Mouse (Mus musculus): ENCODE results near the gene Gm12355. TPM values are rescaled to one million over a fixed set of nuclear protein-coding genes. Genes with fewer than 3 reads are reported as not detected.

The Gm12355 gene
- total RNA-seq, 2 experiments from 2014 or later, result 6.6 to 10.4 TPM

DNA sequence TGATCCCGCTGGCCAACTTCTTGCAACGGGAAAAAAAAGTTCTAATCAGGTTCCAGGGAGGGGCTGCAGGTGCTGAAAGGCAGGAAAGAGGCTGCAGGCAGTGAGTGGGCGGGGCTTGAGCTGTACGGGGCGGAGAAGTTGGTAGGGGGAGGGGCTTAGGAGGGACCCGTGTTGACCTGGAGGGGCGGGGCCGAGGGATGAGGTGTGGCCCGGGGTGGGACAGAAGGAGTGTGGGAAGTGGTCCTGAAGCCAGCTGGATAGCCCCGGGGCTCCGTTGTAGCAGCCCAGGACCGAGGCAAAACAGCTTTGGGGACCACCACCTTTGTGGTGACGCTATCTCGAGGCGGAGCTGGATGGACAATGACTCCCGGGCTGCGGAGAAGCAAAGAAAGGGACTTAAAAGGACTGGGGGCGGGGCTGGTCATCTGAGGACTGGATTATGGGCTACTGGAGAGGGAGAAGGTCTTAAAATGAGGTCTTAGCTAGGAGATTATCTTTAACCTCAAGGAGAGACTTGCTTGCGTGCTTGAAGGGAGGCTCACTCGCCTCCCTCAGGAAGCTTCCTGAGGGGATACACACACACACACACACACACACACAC is 23.3 kb downstream of the Gm12355 start:
- DNase-seq, result no peak

DNA sequence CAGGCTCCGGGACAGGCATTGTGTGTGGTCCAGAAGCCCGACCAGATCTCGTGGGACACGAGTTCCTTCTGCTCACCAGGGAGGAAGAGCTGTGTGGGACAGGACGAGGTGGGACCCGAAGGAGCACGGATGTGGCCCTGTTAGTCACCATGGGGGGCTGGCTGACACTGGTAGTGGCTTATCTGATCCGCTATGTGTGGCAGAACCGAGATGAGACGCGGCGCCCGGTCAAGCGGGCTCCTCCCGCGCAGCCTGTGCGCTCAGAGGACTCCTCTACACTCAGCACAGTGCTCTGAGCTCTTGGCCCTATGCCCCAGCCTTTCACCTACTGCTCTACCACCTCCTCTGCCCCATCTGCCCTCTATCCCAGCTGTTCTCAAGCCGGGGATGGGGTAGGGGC is 26.2 kb downstream of the Gm12355 start:
- no peak for DNase-seq

- no peak for DNase-seq
These were observed 26.6 kb downstream of the Gm12355 start for GRCm38 (mm10) chr11:98598851-98599290.

GRCm38 (mm10) chr11:98597991-98598390 is 27.5 kb downstream of the Gm12355 start, which contains the start of gene Lrrc3c:
Gene Lrrc3c, plus strand, starts transcription at chr11:98598291.
- no peak for DNase-seq

- DNase-seq, result peak; percentile 42 to 72
These were observed 28.1 kb downstream of the Gm12355 start for GRCm38 (mm10) chr11:98597363-98597762.

- no peak for DNase-seq
These were observed 29.5 kb downstream of the Gm12355 start for GRCm38 (mm10) chr11:98595955-98596354.

GRCm38 (mm10) chr11:98595473-98595872 is 30.0 kb downstream of the Gm12355 start:
- no peak for DNase-seq

DNA sequence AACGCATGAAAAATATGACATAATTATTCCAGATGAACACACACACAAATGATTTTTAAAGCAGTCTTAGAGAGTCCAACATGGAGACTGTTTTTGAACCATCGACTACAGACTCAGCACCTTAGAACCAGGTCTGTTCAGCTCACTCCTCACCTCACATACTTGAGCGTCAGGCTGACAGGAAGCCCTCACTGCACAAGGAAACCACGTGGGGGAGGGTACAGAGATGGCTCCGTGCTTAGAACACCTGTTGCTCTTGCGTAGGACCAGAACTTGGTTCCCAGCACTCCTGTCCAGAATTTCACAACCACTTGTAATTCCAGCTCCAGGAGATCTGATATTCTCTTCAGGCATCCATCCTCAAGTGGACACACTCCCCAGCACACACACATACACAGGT is 30.4 kb downstream of the Gm12355 start:
- DNase-seq, result no peak

GRCm38 (mm10) chr11:98590548-98591445 is 34.7 kb downstream of the Gm12355 start:
- DNase-seq, result no peak

- no peak for DNase-seq
These were observed 36.2 kb downstream of the Gm12355 start for GRCm38 (mm10) chr11:98589306-98589705.

GRCm38 (mm10) chr11:98588833-98589281 is 36.6 kb downstream of the Gm12355 start:
- DNase-seq, result peak; percentile 52 to 59

GRCm38 (mm10) chr11:98587684-98588546 is 37.5 kb downstream of the Gm12355 start:
- DNase-seq, result peak; percentile 87 to 90

GRCm38 (mm10) chr11:98586892-98587563 is 38.4 kb downstream of the Gm12355 start, which contains the start of gene Ormdl3:
Gene Ormdl3, minus strand, starts transcription at chr11:98587368.
- peak; percentile 99 for DNase-seq

DNA sequence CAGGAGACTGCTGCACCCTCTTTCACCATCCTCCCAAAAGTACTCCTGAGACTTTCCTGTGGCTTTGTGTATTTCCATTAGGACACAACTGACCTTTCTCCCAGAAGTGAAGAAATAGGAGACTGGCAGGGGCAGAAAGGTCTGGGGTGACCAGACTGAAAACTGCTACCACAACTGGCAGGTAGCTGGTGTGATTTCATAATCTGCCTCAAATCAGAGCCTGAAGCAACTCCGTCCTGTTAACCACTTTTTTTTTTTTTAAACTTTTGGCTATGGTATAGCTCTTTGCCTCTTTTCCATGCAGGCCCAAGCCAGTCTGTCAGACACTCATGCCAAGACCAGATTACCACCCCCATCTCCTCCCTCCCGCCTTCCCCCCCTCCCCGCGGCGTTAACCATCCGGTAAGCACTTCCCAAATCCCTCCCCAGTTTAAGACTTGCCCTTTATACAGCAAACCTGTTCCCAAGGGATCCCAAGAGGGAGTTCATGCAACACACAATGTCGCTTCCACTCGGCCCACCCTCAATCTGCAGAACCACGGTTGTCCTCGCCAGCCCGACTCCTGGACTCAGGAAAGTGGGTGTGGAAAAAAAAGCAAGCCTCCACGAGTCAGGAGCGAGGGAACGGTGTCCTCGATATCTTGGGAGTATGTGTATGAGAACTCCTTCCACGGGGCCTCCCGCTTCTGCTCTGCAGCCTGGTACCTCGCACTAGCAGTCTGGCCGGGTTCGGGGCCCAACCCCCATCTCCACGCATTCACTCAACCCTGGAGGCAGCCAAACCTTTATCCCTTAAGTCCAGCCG is 39.2 kb downstream of the Gm12355 start:
- peak; percentile 42 to 55 for DNase-seq

DNA sequence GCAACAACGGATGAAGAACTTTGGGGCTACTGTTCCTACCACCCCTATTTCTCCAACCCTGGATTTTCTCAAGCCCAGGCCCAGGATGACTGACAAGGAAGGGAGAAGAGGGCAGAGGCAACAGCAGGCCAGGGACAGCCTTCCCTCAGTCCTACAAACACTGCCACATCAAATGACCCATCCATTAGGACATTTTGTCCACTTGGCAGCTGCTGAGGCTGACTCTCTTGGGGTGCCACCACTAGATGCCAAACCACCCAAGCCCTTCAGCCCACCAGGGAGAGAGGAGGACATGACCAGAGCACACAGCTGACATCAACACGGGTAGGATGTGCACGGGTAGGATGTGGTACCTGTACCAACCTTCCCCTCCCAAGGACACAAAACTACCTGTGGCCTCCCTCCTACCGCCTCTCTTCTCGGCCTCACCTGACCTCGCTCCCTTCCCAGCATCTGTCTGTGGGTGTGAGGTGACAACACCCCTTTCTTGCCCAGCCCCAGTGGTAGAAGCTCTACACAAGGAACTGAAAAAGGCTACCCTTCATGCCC is 40.8 kb downstream of the Gm12355 start:
- no peak for DNase-seq

DNA sequence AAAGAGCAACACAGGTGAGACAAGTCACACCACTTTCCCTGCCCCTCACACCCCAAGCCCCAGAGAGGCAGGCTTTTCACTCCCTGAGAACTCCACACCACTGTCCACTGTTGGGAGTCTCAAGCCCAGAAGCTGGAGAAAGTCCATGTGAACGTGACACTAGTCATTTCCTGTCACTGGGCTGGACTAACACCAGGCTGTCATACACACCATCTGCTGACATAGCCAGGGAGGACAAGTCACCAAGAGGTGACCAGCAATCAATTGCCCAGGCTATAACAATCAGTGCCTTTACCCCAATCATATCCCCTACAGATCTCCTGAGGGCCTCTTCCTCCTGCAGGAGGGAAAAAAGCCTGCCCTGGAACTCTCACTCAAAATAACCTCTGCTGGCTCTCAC is 41.3 kb downstream of the Gm12355 start:
- DNase-seq, result no peak

DNA sequence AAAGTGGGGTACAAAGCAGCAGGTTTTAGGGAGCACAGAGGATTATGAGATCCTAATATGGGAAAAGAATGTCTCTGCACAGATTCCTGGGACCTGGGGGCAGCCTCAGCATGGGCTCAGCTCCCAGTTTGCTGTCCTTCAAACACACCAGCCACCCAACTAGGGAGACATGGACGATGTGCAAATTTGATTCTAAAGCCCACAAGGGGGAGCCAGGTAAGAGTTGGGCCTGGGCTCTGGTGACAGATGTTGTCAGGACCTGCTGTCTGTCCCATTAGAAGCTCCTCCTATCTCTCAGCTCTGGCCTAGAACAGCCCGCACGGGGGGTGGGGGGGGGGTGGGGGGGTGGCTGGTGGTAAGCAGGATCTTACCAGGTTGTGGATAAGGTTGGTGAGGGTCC is 41.9 kb downstream of the Gm12355 start:
- DNase-seq, result no peak

DNA sequence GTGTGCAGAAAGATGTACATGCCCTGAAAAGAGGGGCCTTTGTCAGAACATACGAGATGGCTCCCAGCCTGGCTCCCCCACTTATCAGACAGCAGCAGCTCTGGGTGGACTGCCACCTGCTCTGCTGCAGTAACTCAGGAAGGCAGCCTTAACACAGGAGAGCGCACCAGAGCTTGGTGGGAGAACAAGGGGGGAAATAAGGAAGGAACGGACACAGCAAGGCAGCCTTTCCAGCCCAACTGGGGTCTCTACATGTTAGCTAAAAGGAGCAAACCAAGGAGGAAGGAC is 42.3 kb downstream of the Gm12355 start:
- DNase-seq, result no peak

- no peak for DNase-seq
These were observed 42.8 kb downstream of the Gm12355 start for GRCm38 (mm10) chr11:98582551-98583264.

GRCm38 (mm10) chr11:98582030-98582388 is 43.5 kb downstream of the Gm12355 start:
- no peak for DNase-seq

Measured in heart, adult 18-20 months (tissue).